Mouse (Mus musculus): ENCODE results near the gene Hsfy2. TPM values are rescaled to one million over a fixed set of nuclear protein-coding genes. Genes with fewer than 3 reads are reported as not detected.

Gene Hsfy2
- polyA plus RNA-seq (2014; fragmentation: Illumina TruSeq; extraction: RNeasy Lipid Tissue Mini Kit (QIAGEN cat#74804); ENCODE audit: low read depth, low replicate concordance): not detected

DNA sequence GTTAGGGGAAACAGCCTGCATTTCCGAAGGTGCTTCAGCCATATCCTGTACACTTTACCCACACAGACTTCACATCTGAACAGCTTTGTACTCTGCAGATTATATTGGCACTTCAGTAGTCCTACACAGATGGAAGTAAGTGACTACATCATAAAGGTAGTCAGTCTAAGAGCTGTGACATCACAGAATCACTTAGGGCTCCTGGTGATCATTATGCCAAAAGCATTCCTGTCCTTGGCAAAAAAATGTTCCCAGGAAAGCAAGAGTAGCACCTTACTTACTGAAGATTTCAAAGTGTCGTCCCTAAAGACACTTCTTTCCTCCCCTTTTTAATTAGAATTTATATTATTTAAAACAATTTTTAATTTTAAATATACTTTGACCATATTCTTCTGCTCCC lies at the start of gene Hsfy2:
TSS of gene Hsfy2 (minus strand) at position 101 of the 400 bp plus-strand sequence.

All from adrenal gland, adult 10 weeks (tissue).